12 mouse cellular contexts compared by ENCODE assay signal in the genomic region with DNA sequence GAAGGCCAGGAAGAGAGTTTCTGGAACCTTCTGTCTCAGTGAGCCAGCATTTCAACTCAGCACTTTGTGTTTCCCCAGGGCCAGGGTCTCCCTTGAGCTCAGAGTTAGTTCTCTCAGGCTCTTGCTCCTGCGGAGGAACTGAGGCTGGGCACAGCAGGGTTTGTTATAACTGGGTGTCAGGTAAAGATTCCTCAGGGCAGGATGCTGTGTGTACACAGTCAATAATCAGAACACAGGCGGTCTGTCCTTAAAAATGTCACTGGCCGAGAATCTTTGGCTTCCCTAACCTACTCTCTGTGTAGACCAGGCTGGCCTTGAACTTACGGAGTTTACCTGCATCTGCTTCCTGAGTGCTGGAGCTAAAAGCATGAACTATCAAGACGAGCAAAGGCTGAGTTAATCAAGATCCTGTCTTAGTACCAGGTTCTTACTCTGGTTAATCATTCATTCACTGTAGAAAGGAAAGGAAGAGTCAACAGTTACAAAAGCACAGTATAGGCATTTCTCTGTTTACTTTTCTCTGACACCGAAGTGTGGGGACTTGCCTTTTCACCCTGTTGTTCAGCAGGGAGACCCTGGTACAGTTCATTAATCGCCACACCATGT. TPM values are rescaled to one million over a fixed set of nuclear protein-coding genes. Genes with fewer than 3 reads are reported as not detected.
DNase-seq lines count a peak whose midpoint lies in the region; ATAC-seq lines count a peak whose summit lies in the region.
"Had no signal": no experiment of that assay in that cellular context is flagged by ENCODE, and none has a peak within 500 bp of the region (broad histone marks: within the 10 kb centered on the region; RNA-seq: fewer than 3 reads in every experiment).

No protein-coding gene starts in this region.

- no peak overlapping the region for H3K4me3 ChIP-seq in heart, embryonic 16.5 days (ENCODE audit: low read length)
- H3K4me3 ChIP-seq in liver, embryonic 11.5 days (ENCODE audit: low read depth, low read length): peak overlapping the region; percentile 58; the same call in 1 of the 2 replicates

- no peak for DNase-seq in heart, postnatal 10 days
- peak; percentile 19 for DNase-seq in thymus, postnatal 14 days
- no peak for DNase-seq in thymus, postnatal 0 days (ENCODE audit: low spot score)
- DNase-seq in liver, embryonic 11.5 days (ENCODE audit: low spot score): no peak
- DNase-seq in urinary bladder, postnatal 36 days (ENCODE audit: low spot score in 2 of 2): no peak
- no peak for DNase-seq in T-cell, adult 2 months (ENCODE audit: low spot score)
- DNase-seq in adrenal gland, postnatal 10 days: no peak

- intact Hi-C loops in heart, postnatal 10 days (cut with DNase I): loop anchor here (5.0 to 10.0 kb wide), 3 partner anchors 315 to 542 kb away; a partner anchor contains a TSS

- H3K4me2 ChIP-seq in heart, embryonic 16.5 days (ENCODE audit: low read depth, low read length): peak overlapping the region; percentile 82; the same call in 1 of the 2 replicates
- peak overlapping the region; percentile 88 for H3K4me2 ChIP-seq in liver, embryonic 11.5 days

- H3K27me3 ChIP-seq in heart, embryonic 16.5 days (ENCODE audit: control insufficient read depth, insufficient read depth, low read length): no peaks in the 10 kb centered on the region
- H3K27me3 ChIP-seq in liver, embryonic 11.5 days (replicated peaks; ENCODE audit: control insufficient read depth, insufficient read depth, low read length): no peaks in the 10 kb centered on the region
- H3K27me3 ChIP-seq: hindbrain, embryonic 15.5 days had no signal

- 80% methylated on average over 7 of the region's 7 CpGs for WGBS in heart, embryonic 16.5 days
- 60% methylated on average over 7 of the region's 7 CpGs for WGBS in liver, embryonic 11.5 days

- H3K27ac ChIP-seq in heart, embryonic 16.5 days (ENCODE audit: low read length): peak overlapping the region; percentile 81
- H3K27ac ChIP-seq in liver, embryonic 11.5 days (ENCODE audit: low read depth, low read length): peak overlapping the region; percentile 86
- H3K27ac ChIP-seq: forebrain, embryonic 10.5 days had no signal

- ATAC-seq in heart, embryonic 16.5 days (replicated peaks; ENCODE audit: extremely low read depth, insufficient read depth, low FRiP score): no peak
- peak; percentile 6; the same call in 1 of the 2 replicates for ATAC-seq in liver, embryonic 11.5 days (replicated peaks; ENCODE audit: low FRiP score)

- H3K36me3 ChIP-seq in heart, embryonic 16.5 days (ENCODE audit: control insufficient read depth, insufficient read depth): no peaks in the 10 kb centered on the region
- no peaks in the 10 kb centered on the region for H3K36me3 ChIP-seq in liver, embryonic 11.5 days (ENCODE audit: control insufficient read depth, insufficient read depth, low read length)
- H3K36me3 ChIP-seq: forebrain, embryonic 10.5 days; hindbrain, embryonic 15.5 days had no signal

- H3K4me1 ChIP-seq in heart, embryonic 16.5 days (ENCODE audit: control insufficient read depth, insufficient read depth, low read length): peaks cover 21% of the 10 kb centered on the region
- H3K4me1 ChIP-seq in liver, embryonic 11.5 days (replicated peaks; ENCODE audit: control insufficient read depth, insufficient read depth, low read length): peaks cover 47% of the 10 kb centered on the region

- no peaks in the 10 kb centered on the region for H3K9me3 ChIP-seq in heart, embryonic 16.5 days (replicated peaks; ENCODE audit: control insufficient read depth, low read length)
- no peaks in the 10 kb centered on the region for H3K9me3 ChIP-seq in liver, embryonic 11.5 days (ENCODE audit: control insufficient read depth, low read length)
- H3K9me3 ChIP-seq: forebrain, embryonic 10.5 days; hindbrain, embryonic 15.5 days had no signal

- H3K9ac ChIP-seq in heart, embryonic 16.5 days (ENCODE audit: low read length): peak overlapping the region; percentile 76; the same call in 1 of the 2 replicates
- H3K9ac ChIP-seq in liver, embryonic 11.5 days (ENCODE audit: low read depth, low read length): peak overlapping the region; percentile 82
- H3K9ac ChIP-seq: hindbrain, embryonic 15.5 days had no signal

RNA-seq across cellular contexts. Expression of a gene that starts 1.3 kb away (rescaled TPM):
- 11.6 and 14.5 TPM in 2 replicates for polyA plus RNA-seq in heart, embryonic 16.5 days (2015; fragmentation: Nextera tagmentation; extraction: Ambion mirVana)
- total RNA-seq in heart, postnatal 10 days (2021): 1 to 10 TPM; 6.5 to 9.5 TPM
- 57.1 and 61.0 TPM in 2 replicates for polyA plus RNA-seq in thymus, postnatal 0 days (2015; fragmentation: Nextera tagmentation; extraction: Ambion mirVana)
- 15.2 and 17.2 TPM in 2 replicates for polyA plus RNA-seq in liver, embryonic 11.5 days (2014; fragmentation: Nextera tagmentation; extraction: Ambion mirVana)
- total RNA-seq in adrenal gland, postnatal 10 days (2021): 10 to 100 TPM; 13.2 to 17.8 TPM

RNA-seq across cellular contexts. Expression of a gene that starts 29.2 kb away (rescaled TPM):
- 0.15 and 0.28 TPM in 2 replicates for polyA plus RNA-seq in heart, embryonic 16.5 days (2015; fragmentation: Nextera tagmentation; extraction: Ambion mirVana)
- under 1 TPM; 0.50 to 0.65 TPM for total RNA-seq in heart, postnatal 10 days (2021)
- polyA plus RNA-seq in thymus, postnatal 0 days (2015; fragmentation: Nextera tagmentation; extraction: Ambion mirVana): 0.29 and 0.46 TPM in 2 replicates
- polyA plus RNA-seq in liver, embryonic 11.5 days (2014; fragmentation: Nextera tagmentation; extraction: Ambion mirVana): 0.16 and 0.30 TPM in 2 replicates
- total RNA-seq in adrenal gland, postnatal 10 days (2021): 1 to 10 TPM; 1.6 to 2.0 TPM
- total RNA-seq: ES-E14 had no signal
- polyA plus RNA-seq: forebrain, embryonic 10.5 days; neural tube, embryonic 11.5 days had no signal

RNA-seq across cellular contexts. Expression of a gene that starts 46.3 kb away (rescaled TPM):
- 0.55 and 0.66 TPM in 2 replicates for polyA plus RNA-seq in heart, embryonic 16.5 days (2015; fragmentation: Nextera tagmentation; extraction: Ambion mirVana)
- 1 to 10 TPM; 2.9 to 5.0 TPM for total RNA-seq in heart, postnatal 10 days (2021)
- 7.6 and 8.8 TPM in 2 replicates for polyA plus RNA-seq in thymus, postnatal 0 days (2015; fragmentation: Nextera tagmentation; extraction: Ambion mirVana)
- polyA plus RNA-seq in liver, embryonic 11.5 days (2014; fragmentation: Nextera tagmentation; extraction: Ambion mirVana): 6.2 and 7.6 TPM in 2 replicates
- total RNA-seq in adrenal gland, postnatal 10 days (2021): 1 to 10 TPM; 2.5 to 4.9 TPM

RNA-seq across cellular contexts. Expression of a gene that starts 46.9 kb away (rescaled TPM):
- 0.89 and 0.98 TPM in 2 replicates for polyA plus RNA-seq in heart, embryonic 16.5 days (2015; fragmentation: Nextera tagmentation; extraction: Ambion mirVana)
- total RNA-seq in heart, postnatal 10 days (2021): 10 to 100 TPM; 10.1 to 12.8 TPM
- polyA plus RNA-seq in thymus, postnatal 0 days (2015; fragmentation: Nextera tagmentation; extraction: Ambion mirVana): 1.1 and 2.1 TPM in 2 replicates
- 0.18 and 0.38 TPM in 2 replicates for polyA plus RNA-seq in liver, embryonic 11.5 days (2014; fragmentation: Nextera tagmentation; extraction: Ambion mirVana)
- total RNA-seq in adrenal gland, postnatal 10 days (2021): 10 to 100 TPM in 1 of 2 experiments, 1 to 10 TPM in 1; 5.3 to 12.0 TPM

RNA-seq across cellular contexts. Expression of a gene that starts 55.6 kb away (rescaled TPM):
- polyA plus RNA-seq in heart, embryonic 16.5 days (2015; fragmentation: Nextera tagmentation; extraction: Ambion mirVana): 4.2 and 4.3 TPM in 2 replicates
- total RNA-seq in heart, postnatal 10 days (2021): 10 to 100 TPM; 27.9 to 30.1 TPM
- polyA plus RNA-seq in thymus, postnatal 0 days (2015; fragmentation: Nextera tagmentation; extraction: Ambion mirVana): 3.5 and 5.5 TPM in 2 replicates
- polyA plus RNA-seq in liver, embryonic 11.5 days (2014; fragmentation: Nextera tagmentation; extraction: Ambion mirVana): 3.5 and 4.5 TPM in 2 replicates
- total RNA-seq in adrenal gland, postnatal 10 days (2021): 10 to 100 TPM; 42.3 to 42.7 TPM
